Mouse (Mus musculus): ENCODE results near the gene Rapgef5. TPM values are rescaled to one million over a fixed set of nuclear protein-coding genes. Genes with fewer than 3 reads are reported as not detected.

Gene Rapgef5
- total RNA-seq, 2 experiments from 2014 or later, result 106 to 111 TPM

DNA sequence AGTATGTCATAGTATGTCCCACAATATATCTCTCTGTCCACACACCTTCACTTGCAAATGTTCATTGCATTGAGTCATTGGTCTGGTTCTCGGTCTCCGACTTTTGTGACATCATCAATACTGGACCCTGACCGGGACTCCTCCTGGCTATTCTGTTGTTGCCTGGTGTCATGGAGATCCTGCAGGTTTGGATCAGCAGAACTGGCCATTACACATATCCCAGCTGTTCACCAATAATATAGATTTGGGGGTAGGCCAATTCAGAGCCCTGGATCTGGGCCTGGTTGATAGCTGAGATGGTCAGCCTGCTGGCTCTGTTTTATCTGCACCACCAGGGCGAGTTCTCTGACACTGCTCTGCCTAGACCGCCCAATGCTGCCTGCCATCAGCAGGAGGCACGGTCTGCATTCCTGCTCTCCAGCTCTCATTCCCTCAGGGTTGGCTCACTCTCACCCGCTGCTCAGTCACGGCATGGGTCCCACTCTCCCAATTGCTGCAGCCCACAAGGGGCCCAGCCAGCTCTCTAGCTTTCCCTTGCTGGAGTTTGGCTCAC, 137.7 kb downstream of the Rapgef5 start:
- intact Hi-C loops (cut with DNase I), result no loop called here
- DNase-seq (ENCODE audit: extremely low spot score in 1 of 2, low spot score in 2 of 2), result no peak

DNA sequence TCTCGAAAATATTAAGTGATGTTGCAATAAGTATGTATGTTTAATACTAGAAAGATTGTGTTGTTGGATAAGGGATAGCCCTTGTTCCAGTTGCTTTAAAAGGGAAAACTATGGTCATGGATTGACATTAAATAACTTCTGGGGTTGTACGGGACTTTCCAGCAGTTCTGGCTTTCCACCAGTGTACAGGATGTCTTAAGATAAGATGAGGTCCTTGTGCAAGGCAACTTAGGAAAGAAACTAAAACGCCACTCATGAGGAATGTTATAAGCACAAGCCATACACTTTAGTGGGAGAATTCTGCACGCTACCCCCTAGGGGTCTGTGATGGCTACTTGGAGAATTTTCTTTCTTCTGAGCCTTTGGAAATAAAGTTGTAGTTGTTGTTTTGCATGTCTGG, 140.7 kb downstream of the Rapgef5 start:
- intact Hi-C loops (cut with DNase I), result no loop called here
- DNase-seq (ENCODE audit: extremely low spot score in 1 of 2, low spot score in 2 of 2), result no peak

DNA sequence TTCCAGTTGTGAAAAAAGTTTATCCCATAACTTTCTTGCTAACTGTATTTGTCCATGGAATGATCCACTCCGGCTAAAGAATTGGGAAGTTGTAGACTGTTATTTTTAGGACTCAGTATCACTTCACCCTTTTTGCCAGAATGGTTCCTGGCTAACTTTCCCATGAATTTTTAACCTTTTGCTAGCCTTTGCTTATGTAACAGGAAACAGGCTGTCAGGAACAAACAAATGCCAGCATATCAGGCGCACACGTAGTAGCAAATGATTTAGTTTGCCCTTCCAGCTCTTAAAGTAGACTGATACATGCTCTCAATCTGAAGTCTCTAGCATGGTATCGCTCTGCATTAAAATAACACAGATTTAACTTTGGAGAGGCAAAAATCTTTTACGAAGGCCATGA, 141.5 kb downstream of the Rapgef5 start:
- DNase-seq (ENCODE audit: extremely low spot score in 1 of 2, low spot score in 2 of 2), result no peak
- intact Hi-C loops (cut with DNase I), result no loop called here

DNA sequence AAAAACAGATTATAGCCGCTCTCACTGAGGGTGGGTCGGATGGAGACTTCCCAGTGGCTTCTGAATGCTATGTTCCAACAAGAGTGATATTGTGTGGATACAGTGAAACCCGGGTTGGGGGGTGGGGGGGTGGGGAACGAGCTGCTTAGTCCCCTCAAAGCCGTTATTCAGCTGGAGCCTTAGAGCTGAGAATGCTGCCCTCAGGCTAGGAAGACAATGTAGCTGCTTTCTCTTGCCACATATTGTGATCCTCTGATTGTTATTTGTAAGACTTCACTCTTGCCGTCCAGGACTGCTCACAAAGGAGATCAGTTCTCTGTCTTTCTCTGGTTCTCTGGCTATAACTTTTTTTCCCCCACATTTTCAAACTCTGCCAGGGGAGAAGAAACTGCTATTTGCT, 142.5 kb downstream of the Rapgef5 start:
- intact Hi-C loops (cut with DNase I), result no loop called here
- no peak for DNase-seq (ENCODE audit: extremely low spot score in 1 of 2, low spot score in 2 of 2)

DNA sequence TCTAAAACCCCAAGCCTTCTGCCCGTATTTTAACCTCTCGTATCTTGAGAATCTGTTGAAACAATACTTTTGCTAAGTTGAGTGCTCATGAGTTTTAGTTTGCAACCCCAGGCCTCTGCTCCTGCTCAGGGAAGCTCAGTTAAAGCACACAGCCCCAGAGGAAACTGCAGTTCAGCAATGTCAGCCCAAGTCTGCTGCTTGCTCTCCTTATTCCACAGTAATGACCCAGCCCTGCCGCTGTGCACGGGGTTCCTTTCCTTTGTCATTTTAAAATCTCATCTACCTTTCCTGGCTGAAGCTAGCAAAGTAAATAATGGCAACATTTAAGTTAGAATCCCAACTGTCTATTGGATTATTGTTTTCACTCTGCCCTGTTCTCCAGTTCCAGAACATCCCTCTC, 144.1 kb downstream of the Rapgef5 start:
- no peak for DNase-seq (ENCODE audit: extremely low spot score in 1 of 2, low spot score in 2 of 2)
- intact Hi-C loops (cut with DNase I), result no loop called here

DNA sequence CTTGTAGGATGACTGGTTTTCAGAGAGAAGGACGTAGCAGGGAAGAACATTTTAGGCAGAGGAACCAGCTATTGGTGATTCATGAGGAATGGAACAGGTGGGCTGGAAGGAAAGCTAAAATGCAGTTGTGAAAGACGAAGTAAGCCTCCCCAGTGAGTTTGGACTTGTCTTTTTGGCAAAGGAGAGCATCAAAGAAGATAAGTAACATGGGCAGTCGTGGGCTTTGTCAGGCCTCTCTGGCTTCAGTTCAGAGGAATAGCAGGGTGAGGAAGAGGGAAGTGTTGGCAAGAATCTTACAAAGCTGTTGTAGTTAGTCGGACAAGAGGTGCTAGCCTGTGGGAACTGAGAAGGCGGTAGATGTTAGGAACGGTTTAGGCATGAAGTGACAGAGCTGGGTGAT, 145.6 kb downstream of the Rapgef5 start:
- no peak for DNase-seq (ENCODE audit: extremely low spot score in 1 of 2, low spot score in 2 of 2)
- intact Hi-C loops (cut with DNase I), result no loop called here

DNA sequence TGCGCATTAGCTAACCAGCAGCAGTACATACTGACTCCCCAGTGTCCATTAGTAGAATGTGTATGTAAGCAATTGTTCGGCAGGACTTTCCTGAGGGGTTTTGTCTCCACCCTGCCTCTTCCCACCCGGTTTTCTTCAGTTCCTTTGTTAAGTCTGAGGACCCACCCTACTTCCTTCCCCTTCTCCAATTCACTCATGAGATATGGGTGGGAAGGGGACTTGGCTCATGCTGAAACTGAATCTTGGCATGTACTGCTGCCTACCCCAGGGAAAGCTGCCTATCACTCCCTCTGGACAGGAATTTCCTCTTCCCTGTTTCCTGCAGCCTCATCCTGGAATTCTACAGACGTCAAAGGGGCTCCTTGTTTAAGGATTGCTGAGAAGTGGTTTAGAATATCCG, 147.4 kb downstream of the Rapgef5 start:
- DNase-seq (ENCODE audit: extremely low spot score in 1 of 2, low spot score in 2 of 2), result no peak
- intact Hi-C loops (cut with DNase I), result no loop called here

- DNase-seq (ENCODE audit: extremely low spot score in 1 of 2, low spot score in 2 of 2), result peak in 1 of 2 experiments; percentile 14
- intact Hi-C loops (cut with DNase I), result no loop called here
Observed at GRCm38 (mm10) chr12:117664644-117665043, 148.4 kb downstream of the Rapgef5 start.

- intact Hi-C loops (cut with DNase I), result no loop called here
- no peak for DNase-seq (ENCODE audit: extremely low spot score in 1 of 2, low spot score in 2 of 2)
Observed at GRCm38 (mm10) chr12:117666391-117666790, 150.1 kb downstream of the Rapgef5 start.

DNA sequence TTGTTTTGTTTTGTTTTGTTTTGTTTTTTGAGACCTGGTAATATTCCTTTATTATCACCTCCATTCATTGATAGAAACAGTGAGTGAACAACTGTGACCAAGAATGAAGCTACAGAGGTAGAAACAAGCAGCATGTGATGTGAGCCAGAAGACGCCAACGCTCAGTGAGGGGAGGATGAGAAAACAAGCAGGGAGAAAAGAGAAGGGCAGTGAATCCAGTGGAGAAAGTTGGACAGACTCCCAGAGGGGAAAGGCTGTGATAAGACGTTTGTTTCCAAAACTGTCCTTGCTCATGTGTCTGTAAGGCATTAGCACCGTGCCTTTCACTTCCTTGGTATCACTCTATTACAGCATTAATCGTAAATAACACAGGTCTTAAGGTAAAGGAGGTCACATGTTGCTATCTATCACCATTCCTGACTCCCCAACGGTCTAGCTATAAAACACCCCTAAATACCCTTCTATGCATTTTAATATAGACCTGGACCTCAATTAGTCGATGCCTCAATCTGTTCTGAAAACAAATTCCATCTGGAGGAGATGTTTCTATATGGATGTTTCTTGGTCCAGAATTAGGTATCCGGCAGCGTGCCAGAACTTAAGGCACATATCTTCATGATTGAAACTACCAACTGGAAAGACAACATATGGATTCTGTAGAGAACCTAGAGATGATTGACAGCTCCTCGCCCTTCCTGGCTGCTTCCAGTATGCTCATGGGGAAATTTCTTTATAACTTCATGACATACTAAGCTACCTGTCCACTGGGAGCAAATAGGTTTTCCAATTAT, 153.5 kb downstream of the Rapgef5 start:
- DNase-seq (ENCODE audit: extremely low spot score in 1 of 2, low spot score in 2 of 2), result peak; percentile 23 to 42
- intact Hi-C loops (cut with DNase I), result no loop called here

DNA sequence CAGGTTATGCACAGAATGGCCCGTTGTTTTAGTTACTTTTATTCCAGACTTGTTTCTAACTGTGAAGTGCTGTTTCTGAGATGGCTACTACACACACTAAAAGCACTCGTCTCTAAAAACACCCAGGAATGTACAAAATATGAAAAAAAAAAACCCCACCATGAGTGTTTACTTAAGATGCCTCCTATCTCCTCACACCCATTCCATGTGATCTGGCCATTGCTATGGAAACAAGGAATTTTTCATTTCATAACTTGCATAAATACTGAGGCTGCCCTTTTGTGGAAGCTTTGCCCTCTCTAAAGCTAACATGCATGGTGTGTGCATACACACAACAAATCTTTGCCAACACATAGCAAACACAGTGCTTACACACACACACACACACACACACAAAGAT, 156.9 kb downstream of the Rapgef5 start:
- DNase-seq (ENCODE audit: extremely low spot score in 1 of 2, low spot score in 2 of 2), result no peak
- intact Hi-C loops (cut with DNase I), result no loop called here

DNA sequence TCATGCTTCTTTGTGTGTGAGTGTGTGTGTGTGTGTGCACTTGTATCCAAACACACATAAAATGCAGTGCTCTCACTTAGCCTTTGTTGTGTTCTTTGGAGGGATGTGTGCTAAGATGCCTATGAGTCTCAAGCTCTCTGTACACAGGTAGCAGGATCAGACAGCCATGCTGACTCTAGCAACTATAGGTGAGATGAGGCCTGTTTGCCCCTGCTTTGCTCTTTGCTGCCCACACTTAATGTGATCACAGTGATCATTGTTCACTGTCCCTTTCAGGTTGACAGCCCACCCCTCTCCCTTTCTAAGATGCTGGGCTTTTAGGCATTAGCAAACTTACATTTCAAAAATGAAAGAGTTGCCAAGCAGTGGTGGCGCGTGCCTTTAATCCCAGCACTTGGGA, 158.2 kb downstream of the Rapgef5 start:
- intact Hi-C loops (cut with DNase I), result no loop called here
- DNase-seq (ENCODE audit: extremely low spot score in 1 of 2, low spot score in 2 of 2), result no peak

GRCm38 (mm10) chr12:117676265-117676664, 160.0 kb downstream of the Rapgef5 start:
- intact Hi-C loops (cut with DNase I), result no loop called here
- DNase-seq (ENCODE audit: extremely low spot score in 1 of 2, low spot score in 2 of 2), result no peak

- intact Hi-C loops (cut with DNase I), result no loop called here
Observed at GRCm38 (mm10) chr12:117678916-117679315, 162.6 kb downstream of the Rapgef5 start.

DNA sequence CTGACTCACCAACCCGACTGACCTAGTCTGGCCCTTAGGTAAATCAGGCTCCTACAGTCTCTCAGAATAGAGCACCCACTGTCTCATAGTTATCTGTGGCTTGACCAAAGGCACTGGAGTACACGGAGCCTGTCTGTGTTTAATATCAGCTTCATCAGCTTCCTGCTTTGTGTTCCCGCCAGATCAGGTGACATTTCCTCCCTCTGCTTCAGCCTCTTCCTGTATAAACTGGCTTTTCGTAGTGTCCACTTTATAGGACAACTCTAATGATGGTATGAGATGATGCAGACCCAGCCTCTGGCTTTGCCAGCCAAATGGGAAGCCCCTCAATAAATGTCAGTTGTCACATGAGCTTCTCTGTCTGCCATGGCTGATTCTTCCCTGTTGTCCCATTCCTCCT, 163.5 kb downstream of the Rapgef5 start:
- intact Hi-C loops (cut with DNase I), result no loop called here
- no peak for DNase-seq (ENCODE audit: extremely low spot score in 1 of 2, low spot score in 2 of 2)

More at GRCm38 (mm10) chr12:117678916-117679315, 162.6 kb downstream of the Rapgef5 start:
- DNase-seq (ENCODE audit: extremely low spot score in 1 of 2, low spot score in 2 of 2), result no peak

GRCm38 (mm10) chr12:117681273-117681672, 165.0 kb downstream of the Rapgef5 start:
- intact Hi-C loops (cut with DNase I), result no loop called here
- no peak for DNase-seq (ENCODE audit: extremely low spot score in 1 of 2, low spot score in 2 of 2)

DNA sequence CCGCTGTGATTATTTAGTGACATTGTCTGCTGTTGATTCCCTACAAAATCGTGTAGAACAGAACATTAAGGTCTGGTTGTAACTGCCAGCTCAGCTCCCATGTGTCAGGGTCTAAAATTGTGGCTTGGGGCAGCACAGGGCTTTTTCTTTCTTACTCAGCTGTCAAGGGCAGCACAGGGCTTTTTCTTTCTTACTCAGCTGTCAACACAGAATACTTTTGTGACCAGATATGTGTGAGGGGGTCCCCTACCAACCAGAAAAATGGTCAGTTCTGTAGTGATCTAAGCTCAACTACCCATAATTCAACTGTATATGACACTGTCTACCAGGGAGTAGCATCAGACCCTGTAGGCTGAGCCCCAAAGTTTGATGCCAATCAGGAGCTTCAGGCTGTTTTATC, 167.1 kb downstream of the Rapgef5 start:
- intact Hi-C loops (cut with DNase I), result no loop called here

GRCm38 (mm10) chr12:117683984-117684383, 167.7 kb downstream of the Rapgef5 start:
- no peak for DNase-seq (ENCODE audit: extremely low spot score in 1 of 2, low spot score in 2 of 2)
- intact Hi-C loops (cut with DNase I), result no loop called here

More for the DNA sequence above, 167.1 kb downstream of the Rapgef5 start:
- DNase-seq (ENCODE audit: extremely low spot score in 1 of 2, low spot score in 2 of 2), result no peak

- DNase-seq (ENCODE audit: extremely low spot score in 1 of 2, low spot score in 2 of 2), result no peak
- intact Hi-C loops (cut with DNase I), result no loop called here
Observed at GRCm38 (mm10) chr12:117684788-117685187, 168.5 kb downstream of the Rapgef5 start.

- no peak for DNase-seq (ENCODE audit: extremely low spot score in 1 of 2, low spot score in 2 of 2)
- intact Hi-C loops (cut with DNase I), result no loop called here
Observed at GRCm38 (mm10) chr12:117685336-117685735, 169.1 kb downstream of the Rapgef5 start.

DNA sequence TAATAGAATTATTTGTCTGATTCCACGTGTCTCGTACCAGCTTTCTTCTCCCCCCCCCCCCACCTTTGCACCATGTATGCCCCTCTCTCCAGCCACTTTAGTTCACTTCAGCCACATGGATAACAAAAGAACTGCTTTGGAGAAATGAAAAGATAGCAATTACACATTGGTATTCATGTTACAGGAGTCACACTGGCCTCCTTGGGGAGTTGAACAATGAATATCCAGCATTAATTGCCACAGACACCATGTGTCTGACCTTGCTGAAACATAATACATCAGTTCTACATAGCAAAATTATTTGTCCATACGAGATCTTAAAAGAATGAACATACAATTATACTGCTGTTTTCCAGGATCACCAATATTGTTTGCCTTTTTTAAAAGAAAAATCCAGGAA, 170.5 kb downstream of the Rapgef5 start:
- intact Hi-C loops (cut with DNase I), result no loop called here
- no peak for DNase-seq (ENCODE audit: extremely low spot score in 1 of 2, low spot score in 2 of 2)

Measured in left cerebral cortex, postnatal 10 days (tissue).